Mouse (Mus musculus): ENCODE results near the gene Zfand2a.

DNA sequence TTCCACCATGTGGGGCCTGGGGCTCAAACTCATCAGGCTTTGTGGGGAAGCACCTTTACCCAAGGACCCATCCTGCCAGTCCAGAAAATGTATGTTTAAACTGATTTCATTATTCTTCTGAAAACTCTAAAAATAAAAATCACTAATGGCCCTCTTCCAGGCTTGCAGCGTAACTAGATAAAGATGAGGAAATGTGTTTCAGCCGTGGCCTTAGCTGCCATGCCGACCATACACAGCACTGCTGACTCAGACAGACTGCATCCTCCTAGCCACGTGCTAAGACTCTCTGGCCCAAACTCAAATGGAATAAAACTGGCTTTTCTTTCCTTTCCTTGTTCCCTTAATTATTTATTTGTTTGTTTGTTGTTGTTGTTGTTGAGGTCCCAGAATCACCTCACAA lies 19.5 kb downstream of the Zfand2a start:
- TF ChIP-seq CTCF (IDR thresholded peaks at IDR 0.05; ENCODE audit: low read depth) (no peak), EP300 (IDR thresholded peaks at IDR 0.05; ENCODE audit: low read depth) (no peak)
